Mouse (Mus musculus) adrenal gland, postnatal 36 days (tissue): ENCODE measurements around the gene Has3. TPM values are rescaled to one million over a fixed set of nuclear protein-coding genes. Genes with fewer than 3 reads are reported as not detected.
"Not testable (repeated sequence)": the region's sequence is repeated elsewhere in the genome, so short reads cannot be mapped to it uniquely, and the experiment has no call there.

ENCODE experiments used
- DNase-seq, 2 experiments: peaks; one replicate each; pipeline ENCODE4 v3.0.0; 2021; ENCODE audit warnings: mixed read lengths in 1 of 2
- total RNA-seq, 2 experiments: library from RNA; stranded (reverse); gene quantifications; 2 replicates each; pipeline ENCODE4 v1.2.3; 2021

Has3 gene
- total RNA-seq, 2 experiments from 2014 or later = 0.20 to 1.5 TPM

- DNase-seq = peak in 1 of 2 experiments; percentile 25
These were observed 14.9 kb downstream of the Has3 start for GRCm38 (mm10) chr8:106884826-106885400.

GRCm38 (mm10) chr8:106887336-106888189 lies 17.5 kb downstream of the Has3 start:
- peak; percentile 81 to 86 for DNase-seq

- DNase-seq = no peak
These were observed 18.8 kb downstream of the Has3 start for GRCm38 (mm10) chr8:106888803-106889202.

GRCm38 (mm10) chr8:106892210-106892805 lies 22.3 kb downstream of the Has3 start:
- DNase-seq = peak; percentile 33 to 46

- peak; percentile 69 to 78 for DNase-seq
These were observed 22.9 kb downstream of the Has3 start for GRCm38 (mm10) chr8:106892806-106893451.

GRCm38 (mm10) chr8:106893481-106894156 lies 23.6 kb downstream of the Has3 start, which contains the start of gene Utp4:
TSS of gene Utp4 (plus strand) at chr8:106893636.
- peak; percentile 93 to 94 for DNase-seq

- DNase-seq = peak in 1 of 2 experiments; percentile 32
These were observed 29.4 kb downstream of the Has3 start for GRCm38 (mm10) chr8:106899473-106899872.

GRCm38 (mm10) chr8:106905727-106906480 lies 35.9 kb downstream of the Has3 start:
- DNase-seq = peak; percentile 80 to 87

- no peak for DNase-seq
These were observed 36.6 kb downstream of the Has3 start for GRCm38 (mm10) chr8:106906635-106907034.

- no peak for DNase-seq
These were observed 37.4 kb downstream of the Has3 start for GRCm38 (mm10) chr8:106907450-106907849.

- DNase-seq = no peak
These were observed 38.2 kb downstream of the Has3 start for GRCm38 (mm10) chr8:106908291-106908690.

GRCm38 (mm10) chr8:106913631-106914030 lies 43.6 kb downstream of the Has3 start:
- no peak for DNase-seq

GRCm38 (mm10) chr8:106919721-106920394 lies 49.8 kb downstream of the Has3 start:
- peak; percentile 60 to 69 for DNase-seq

GRCm38 (mm10) chr8:106920395-106920741 lies 50.3 kb downstream of the Has3 start:
- DNase-seq = no peak

GRCm38 (mm10) chr8:106924057-106924456 lies 54.0 kb downstream of the Has3 start:
- DNase-seq = no peak

GRCm38 (mm10) chr8:106924904-106925349 lies 54.9 kb downstream of the Has3 start:
- DNase-seq = no peak

- no peak for DNase-seq
These were observed 55.4 kb downstream of the Has3 start for GRCm38 (mm10) chr8:106925446-106925845.

- DNase-seq = no peak
These were observed 57.2 kb downstream of the Has3 start for GRCm38 (mm10) chr8:106927247-106927646.

- DNase-seq = not testable (repeated sequence)
These were observed 58.1 kb downstream of the Has3 start for GRCm38 (mm10) chr8:106928182-106928581.

GRCm38 (mm10) chr8:106929155-106929913 lies 59.3 kb downstream of the Has3 start:
- DNase-seq = peak; percentile 75 to 80
